Mouse (Mus musculus) lung, postnatal 25 days (tissue): Measurements from ENCODE around the gene Rpl7l1.
"Not testable (repeated sequence)": the region's sequence is repeated elsewhere in the genome, so short reads cannot be mapped to it uniquely, and the experiment has no call there.

Source experiments
- DNase-seq: peaks from one replicate; pipeline ENCODE4 v3.0.0; 2022; ENCODE audit warnings: low spot score

The Rpl7l1 gene

GRCm38 (mm10) chr17:46775070-46775469, 7.4 kb downstream of the Rpl7l1 start:
- DNase-seq = no peak

- DNase-seq = no peak
Measured at GRCm38 (mm10) chr17:46774131-46774472, 8.4 kb downstream of the Rpl7l1 start.

- no peak for DNase-seq
Measured at GRCm38 (mm10) chr17:46773278-46774130, 9.0 kb downstream of the Rpl7l1 start.

- DNase-seq = peak; percentile 88
Measured at GRCm38 (mm10) chr17:46772404-46773277, 9.8 kb downstream of the Rpl7l1 start, which contains the start of gene 2310039H08Rik. 2310039H08Rik (plus strand) TSS chr17:46772635.

- DNase-seq = peak; percentile 16
Measured at GRCm38 (mm10) chr17:46772038-46772403, 10.5 kb downstream of the Rpl7l1 start.

GRCm38 (mm10) chr17:46771616-46772015, 10.9 kb downstream of the Rpl7l1 start:
- DNase-seq = no peak

GRCm38 (mm10) chr17:46771025-46771424, 11.4 kb downstream of the Rpl7l1 start:
- no peak for DNase-seq

- no peak for DNase-seq
Measured at GRCm38 (mm10) chr17:46770546-46770945, 11.9 kb downstream of the Rpl7l1 start.

GRCm38 (mm10) chr17:46767868-46768267, 14.6 kb downstream of the Rpl7l1 start:
- DNase-seq = peak; percentile 61

GRCm38 (mm10) chr17:46764916-46765315, 17.6 kb downstream of the Rpl7l1 start:
- not testable (repeated sequence) for DNase-seq

- DNase-seq = no peak
Measured at GRCm38 (mm10) chr17:46763544-46763943, 18.9 kb downstream of the Rpl7l1 start, which contains the start of gene Ptcra. Ptcra (minus strand) TSS chr17:46763712.

- DNase-seq = no peak
Measured at GRCm38 (mm10) chr17:46758753-46759152, 23.7 kb downstream of the Rpl7l1 start.

GRCm38 (mm10) chr17:46751794-46752556, 30.5 kb downstream of the Rpl7l1 start, which contains the start of gene Cnpy3:
Cnpy3 (minus strand) TSS chr17:46752214.
- DNase-seq = peak; percentile 98

GRCm38 (mm10) chr17:46751056-46751793, 31.2 kb downstream of the Rpl7l1 start:
- peak; percentile 80 for DNase-seq

GRCm38 (mm10) chr17:46750580-46750979, 31.9 kb downstream of the Rpl7l1 start:
- no peak for DNase-seq

GRCm38 (mm10) chr17:46749282-46749681, 33.2 kb downstream of the Rpl7l1 start:
- no peak for DNase-seq

GRCm38 (mm10) chr17:46747806-46748205, 34.7 kb downstream of the Rpl7l1 start:
- DNase-seq = no peak

- DNase-seq = no peak
Measured at GRCm38 (mm10) chr17:46747234-46747633, 35.2 kb downstream of the Rpl7l1 start.

- no peak for DNase-seq
Measured at GRCm38 (mm10) chr17:46745506-46745905, 37.0 kb downstream of the Rpl7l1 start.

- peak; percentile 67 for DNase-seq
Measured at GRCm38 (mm10) chr17:46742986-46743385, 39.5 kb downstream of the Rpl7l1 start.

- no peak for DNase-seq
Measured at GRCm38 (mm10) chr17:46741305-46741704, 41.2 kb downstream of the Rpl7l1 start.
